Mouse (Mus musculus): ENCODE results near the gene Tmem186. TPM values are rescaled to one million over a fixed set of nuclear protein-coding genes. Genes with fewer than 3 reads are reported as not detected.

The Tmem186 gene
- total RNA-seq (2021): 10 to 100 TPM; 17.1 to 21.1 TPM
- long read RNA-seq, experiment 1, transcript Tmem186-201 (2 exons, 3,391 nt): major isoform, 37 of 53 reads
- long read RNA-seq, experiment 1, partial matches to known transcripts: 0 of 53 reads
- long read RNA-seq, experiment 1, other reads (novel, unspliced or antisense): 16 of 53 reads
- long read RNA-seq, experiment 2, transcript Tmem186-201 (2 exons, 3,391 nt): major isoform, 8 of 9 reads
- long read RNA-seq, experiment 2, partial matches to known transcripts: 0 of 9 reads
- long read RNA-seq, experiment 2, other reads (novel, unspliced or antisense): 1 of 9 reads

GRCm38 (mm10) chr16:8637217-8638051 lies at the start of gene Tmem186, which contains the start of gene Pmm2:
Gene Tmem186 (minus strand): TSS chr16:8637712.
Gene Pmm2 (plus strand): TSS chr16:8637674.
- DNase-seq: peak; percentile 85

- no peak for DNase-seq
These were observed 49.5 kb upstream of the Tmem186 start for GRCm38 (mm10) chr16:8686871-8687535.

GRCm38 (mm10) chr16:8686121-8686870 lies 48.8 kb upstream of the Tmem186 start:
- peak; percentile 64 to 77 for DNase-seq

GRCm38 (mm10) chr16:8685087-8685486 lies 47.6 kb upstream of the Tmem186 start:
- DNase-seq: no peak

GRCm38 (mm10) chr16:8680470-8680869 lies 43.0 kb upstream of the Tmem186 start, which contains the start of gene Gm5767:
Gene Gm5767 (plus strand): TSS chr16:8680770.
- no peak for DNase-seq

GRCm38 (mm10) chr16:8679780-8680179 lies 42.3 kb upstream of the Tmem186 start:
- no peak for DNase-seq

GRCm38 (mm10) chr16:8678676-8679075 lies 41.2 kb upstream of the Tmem186 start:
- no peak for DNase-seq

GRCm38 (mm10) chr16:8678035-8678434 lies 40.5 kb upstream of the Tmem186 start:
- peak; percentile 73 to 76 for DNase-seq

GRCm38 (mm10) chr16:8676800-8677199 lies 39.3 kb upstream of the Tmem186 start:
- peak in 1 of 2 experiments; percentile 71 for DNase-seq

GRCm38 (mm10) chr16:8676228-8676627 lies 38.7 kb upstream of the Tmem186 start:
- no peak for DNase-seq

GRCm38 (mm10) chr16:8675559-8675958 lies 38.0 kb upstream of the Tmem186 start:
- DNase-seq: no peak

GRCm38 (mm10) chr16:8674165-8674564 lies 36.7 kb upstream of the Tmem186 start:
- DNase-seq: peak; percentile 40 to 62

GRCm38 (mm10) chr16:8673343-8673742 lies 35.8 kb upstream of the Tmem186 start:
- no peak for DNase-seq

- DNase-seq: no peak
These were observed 35.3 kb upstream of the Tmem186 start for GRCm38 (mm10) chr16:8672811-8673210.

- DNase-seq: no peak
These were observed 34.8 kb upstream of the Tmem186 start for GRCm38 (mm10) chr16:8672350-8672687.

- DNase-seq: peak; percentile 97 to 98
These were observed 34.2 kb upstream of the Tmem186 start, which contains the start of gene Carhsp1 for GRCm38 (mm10) chr16:8671551-8672349. Gene Carhsp1 (minus strand): TSS chr16:8672155.

GRCm38 (mm10) chr16:8670041-8671035 lies 32.8 kb upstream of the Tmem186 start:
- DNase-seq: peak; percentile 30 to 59

- DNase-seq: peak; percentile 22 to 28
These were observed 31.9 kb upstream of the Tmem186 start for GRCm38 (mm10) chr16:8669432-8669831.

GRCm38 (mm10) chr16:8668386-8668785 lies 30.9 kb upstream of the Tmem186 start:
- no peak for DNase-seq

GRCm38 (mm10) chr16:8667814-8668213 lies 30.3 kb upstream of the Tmem186 start:
- DNase-seq: no peak
